Mouse (Mus musculus) embryonic facial prominence, embryonic 13.5 days (tissue): Measurements from ENCODE around the gene 1700122O11Rik. TPM values are rescaled to one million over a fixed set of nuclear protein-coding genes. Genes with fewer than 3 reads are reported as not detected.

Source experiments
- ATAC-seq: fragments of 200-750 bp; cut with Nextera tagmentation; 2 replicates; pipeline ENCODE4 v1.8.0; 2017; ENCODE audit warnings: low read depth; ENCODE audit not compliant: insufficient number of reproducible peaks, insufficient read depth, low FRiP score, low TSS enrichment
- H3K27ac ChIP-seq: fragments of 300-500 bp; sonication (generic); 2 replicates; pipeline ENCODE4 v1.5.1; 2015; ENCODE audit warnings: moderate library complexity, mild to moderate bottlenecking, inconsistent platforms
- H3K27me3 ChIP-seq: fragments of 300-500 bp; sonication (generic); 2 replicates; pipeline ENCODE4 v1.6.1; 2015; ENCODE audit warnings: mild to moderate bottlenecking, inconsistent platforms
- H3K36me3 ChIP-seq: fragments of 300-500 bp; sonication (generic); 2 replicates; pipeline ENCODE4 v1.6.1; 2015; ENCODE audit warnings: mild to moderate bottlenecking, inconsistent platforms
- H3K4me1 ChIP-seq: fragments of 300-500 bp; sonication (generic); 2 replicates; pipeline ENCODE4 v1.6.1; 2015; ENCODE audit warnings: inconsistent platforms
- H3K4me2 ChIP-seq: fragments of 300-500 bp; sonication (generic); 2 replicates; pipeline ENCODE4 v1.6.1; 2015; ENCODE audit warnings: moderate library complexity, mild to moderate bottlenecking, inconsistent platforms
- H3K4me3 ChIP-seq: fragments of 300-500 bp; sonication (generic); 2 replicates; pipeline ENCODE4 v1.5.1; 2015; ENCODE audit warnings: mild to moderate bottlenecking, inconsistent platforms
- H3K9ac ChIP-seq: fragments of 300-500 bp; sonication (generic); 2 replicates; pipeline ENCODE4 v1.6.1; 2015; ENCODE audit warnings: mild to moderate bottlenecking, inconsistent platforms
- H3K9me3 ChIP-seq: fragments of 300-500 bp; sonication (generic); 2 replicates; pipeline ENCODE4 v1.6.1; 2016; ENCODE audit warnings: inconsistent platforms
- WGBS: fragments of 180-500 bp; shearing (Covaris S2); methylation state at CpG from one replicate; pipeline ENCODE4 v1.1.7; 2015; ENCODE audit warnings: mixed read lengths; 5-methylcytosine and 5-hydroxymethylcytosine counted together
- polyA plus RNA-seq: library from polyadenylated mRNA; unstranded; fragments of >200 nt; fragmentation: Nextera tagmentation; extraction: Ambion mirVana; gene quantifications from 2 replicates; pipeline ENCODE4 v1.2.1, GENCODE M21; 2015

Gene 1700122O11Rik
- polyA plus RNA-seq, 1 experiment from 2014 or later, result not detected

DNA sequence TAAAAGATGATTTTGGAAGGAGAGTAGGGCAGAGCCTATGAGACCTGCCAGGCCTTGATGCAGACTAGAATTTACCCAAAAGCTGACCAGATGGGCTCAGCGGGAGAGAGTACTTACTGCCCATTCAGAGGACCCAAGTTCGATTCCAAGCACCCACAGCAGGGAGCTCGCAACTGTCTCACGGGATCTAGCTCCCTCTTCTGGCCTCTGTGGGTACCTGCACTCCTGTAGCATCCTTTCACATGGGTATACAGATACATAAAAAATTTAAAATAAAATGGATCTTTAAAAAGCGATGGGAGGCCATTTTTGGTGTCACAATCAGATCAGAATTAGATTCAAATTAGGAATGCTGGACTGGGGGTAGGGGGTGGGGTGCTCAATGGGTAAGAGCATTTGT lies 11.1 kb downstream of the 1700122O11Rik start:
- WGBS, result 90% methylated on average over 5 of the region's 5 CpGs
- Histone ChIP-seq H3K4me3 (no peak overlapping the region), H3K9me3 (no peaks in the 10 kb centered on the region), H3K4me1 (peaks cover 66% of the 10 kb centered on the region), H3K9ac (no peak overlapping the region), H3K4me2 (no peak overlapping the region), H3K27me3 (peaks cover 2% of the 10 kb centered on the region; the same call in 1 of the 2 replicates), H3K36me3 (no peaks in the 10 kb centered on the region), H3K27ac (no peak overlapping the region)
- ATAC-seq, result no peak

GRCm38 (mm10) chr17:48024045-48024444 lies 14.0 kb downstream of the 1700122O11Rik start:
- Histone ChIP-seq H3K9ac (peak overlapping the region; percentile 32; the same call in 1 of the 2 replicates), H3K4me1 (peaks cover 37% of the 10 kb centered on the region), H3K4me3 (no peak overlapping the region), H3K9me3 (no peaks in the 10 kb centered on the region), H3K36me3 (no peaks in the 10 kb centered on the region), H3K4me2 (no peak overlapping the region), H3K27me3 (peaks cover 11% of the 10 kb centered on the region), H3K27ac (no peak overlapping the region)
- no peak for ATAC-seq
- WGBS, result 48% methylated on average over 8 of the region's 8 CpGs

DNA sequence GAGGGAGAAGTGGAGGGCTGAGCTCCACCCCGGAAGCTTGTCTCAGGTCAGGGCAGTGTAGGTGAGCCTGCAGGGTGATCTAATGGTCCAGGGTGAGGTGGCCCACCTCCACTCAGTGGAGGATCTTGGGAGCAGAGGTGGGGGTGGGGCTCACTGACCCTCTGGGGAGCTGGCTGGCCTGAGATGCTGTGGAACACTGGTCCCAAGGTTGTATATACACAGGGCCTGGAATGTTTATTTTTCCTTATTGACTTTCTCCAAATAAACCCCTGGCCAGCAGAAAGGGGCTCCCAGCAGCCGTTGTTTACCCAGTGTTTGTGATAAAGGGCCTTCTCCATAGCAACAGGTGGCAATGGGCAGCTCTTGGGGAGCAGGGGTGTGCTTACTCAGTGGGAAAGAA lies 18.5 kb downstream of the 1700122O11Rik start:
- WGBS, result 49% methylated on average over 2 of the region's 2 CpGs

DNA sequence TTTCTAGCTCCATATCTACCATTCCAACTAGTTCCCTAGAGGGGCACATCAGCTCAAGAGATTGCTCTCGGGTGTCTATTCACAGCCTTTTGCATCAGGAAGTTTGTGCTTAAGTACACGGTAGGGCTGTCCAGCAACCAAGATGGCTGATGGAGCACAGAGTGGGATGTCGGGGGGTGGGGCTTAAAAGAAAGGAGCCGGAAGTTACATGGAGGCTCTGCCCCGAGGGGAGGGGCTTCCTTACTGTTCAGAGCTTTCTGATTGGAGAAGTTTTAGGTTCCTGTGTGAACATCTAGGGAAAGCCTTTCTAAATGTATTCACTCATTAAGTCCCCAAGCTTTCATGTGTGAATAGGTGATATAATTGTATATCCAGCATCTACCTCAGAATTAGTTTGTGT lies 21.5 kb downstream of the 1700122O11Rik start:
- no peak overlapping the region for H3K4me3 ChIP-seq
- peaks cover 12% of the 10 kb centered on the region for H3K27me3 ChIP-seq
- no peak overlapping the region for H3K27ac ChIP-seq
- H3K36me3 ChIP-seq, result no peaks in the 10 kb centered on the region
- no peak for ATAC-seq
- H3K9me3 ChIP-seq, result no peaks in the 10 kb centered on the region
- no peak overlapping the region for H3K4me2 ChIP-seq
- peaks cover 7% of the 10 kb centered on the region for H3K4me1 ChIP-seq
- H3K9ac ChIP-seq, result no peak overlapping the region
- 80% methylated on average over 5 of the region's 5 CpGs for WGBS

More for the DNA sequence above, 18.5 kb downstream of the 1700122O11Rik start:
- H3K27me3 ChIP-seq, result peaks cover 19% of the 10 kb centered on the region
- no peaks in the 10 kb centered on the region for H3K9me3 ChIP-seq
- no peak overlapping the region for H3K4me2 ChIP-seq
- peaks cover 17% of the 10 kb centered on the region for H3K4me1 ChIP-seq
- H3K4me3 ChIP-seq, result no peak overlapping the region
- no peak overlapping the region for H3K9ac ChIP-seq
- no peaks in the 10 kb centered on the region for H3K36me3 ChIP-seq
- no peak overlapping the region for H3K27ac ChIP-seq
- ATAC-seq, result no peak

DNA sequence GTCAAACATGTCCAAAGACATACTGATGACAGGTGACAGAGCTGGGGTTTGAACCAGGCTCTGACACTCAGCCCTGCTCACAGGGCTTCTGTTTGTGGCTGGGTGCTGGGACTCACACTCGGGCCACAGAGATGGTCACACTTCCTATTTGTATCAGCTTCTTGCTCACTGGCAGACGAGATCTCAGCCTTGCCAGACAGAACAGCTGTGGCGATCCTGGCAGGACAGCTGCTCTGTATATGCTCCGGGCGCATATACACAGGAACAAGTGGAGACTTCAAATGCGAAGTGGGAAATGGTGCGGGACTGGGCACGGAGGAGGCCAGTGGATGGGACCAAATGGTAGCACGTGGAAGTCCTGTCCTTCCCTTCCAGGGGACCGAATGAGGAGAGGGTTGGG lies 25.5 kb downstream of the 1700122O11Rik start:
- WGBS, result 62% methylated on average over 10 of the region's 10 CpGs
- H3K4me2 ChIP-seq, result no peak overlapping the region
- H3K9ac ChIP-seq, result no peak overlapping the region
- H3K4me3 ChIP-seq, result no peak overlapping the region
- H3K4me1 ChIP-seq, result peaks cover 15% of the 10 kb centered on the region
- no peak overlapping the region for H3K27ac ChIP-seq
- no peaks in the 10 kb centered on the region for H3K27me3 ChIP-seq
- no peaks in the 10 kb centered on the region for H3K36me3 ChIP-seq
- no peaks in the 10 kb centered on the region for H3K9me3 ChIP-seq
- no peak for ATAC-seq

DNA sequence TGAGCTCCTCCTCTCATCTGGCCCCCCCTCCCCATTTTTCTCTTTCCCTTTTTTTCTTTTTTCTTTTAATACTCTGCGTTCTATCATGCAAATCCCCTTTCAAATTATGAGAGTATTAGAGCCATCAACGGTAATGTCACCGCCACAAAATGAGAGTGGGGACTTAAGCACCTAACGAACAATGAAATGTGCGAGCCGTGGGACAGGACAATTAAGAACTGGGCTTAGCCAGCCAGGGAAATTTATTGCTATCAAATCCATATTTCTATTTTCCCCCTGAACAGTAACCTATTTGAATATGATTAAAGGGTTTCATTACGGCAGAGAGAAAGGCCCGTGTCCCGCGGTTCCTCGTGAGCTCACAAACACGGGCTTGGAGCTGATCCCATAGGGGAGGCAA lies 27.0 kb downstream of the 1700122O11Rik start:
- H3K9ac ChIP-seq, result no peak overlapping the region
- no peak overlapping the region for H3K27ac ChIP-seq
- no peaks in the 10 kb centered on the region for H3K27me3 ChIP-seq
- H3K36me3 ChIP-seq, result no peaks in the 10 kb centered on the region
- no peak overlapping the region for H3K4me3 ChIP-seq
- 83% methylated on average over 12 of the region's 12 CpGs for WGBS
- no peaks in the 10 kb centered on the region for H3K9me3 ChIP-seq
- H3K4me2 ChIP-seq, result no peak overlapping the region
- H3K4me1 ChIP-seq, result peaks cover 17% of the 10 kb centered on the region
- ATAC-seq, result no peak

DNA sequence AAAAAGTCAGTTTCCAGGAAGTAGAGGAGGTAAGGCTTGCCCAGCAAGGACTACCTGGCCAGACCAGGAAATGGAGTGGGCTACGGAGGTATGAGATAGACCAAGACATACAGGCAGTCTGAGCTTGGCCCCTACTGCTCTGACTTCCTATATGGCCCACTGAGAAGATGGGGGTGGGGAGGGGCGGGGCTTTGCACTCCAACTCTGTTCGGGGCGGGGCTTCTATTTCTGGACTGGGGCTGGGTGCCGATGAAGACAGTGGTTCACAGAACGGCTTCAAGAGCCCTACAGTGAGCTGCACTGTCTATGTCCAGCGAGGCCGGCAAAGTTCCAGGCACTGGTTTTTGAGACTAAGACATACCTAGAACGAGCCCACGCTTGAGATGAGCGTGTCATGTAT lies 27.8 kb downstream of the 1700122O11Rik start:
- Histone ChIP-seq H3K27ac (no peak overlapping the region), H3K4me3 (no peak overlapping the region), H3K9ac (no peak overlapping the region), H3K36me3 (no peaks in the 10 kb centered on the region), H3K27me3 (no peaks in the 10 kb centered on the region), H3K4me2 (no peak overlapping the region), H3K4me1 (peaks cover 21% of the 10 kb centered on the region), H3K9me3 (no peaks in the 10 kb centered on the region)
- peak; percentile 44; the same call in 1 of the 2 replicates for ATAC-seq
- 75% methylated on average over 11 of the region's 11 CpGs for WGBS

- no peak for ATAC-seq
- H3K4me2 ChIP-seq, result no peak overlapping the region
- no peak overlapping the region for H3K9ac ChIP-seq
- H3K27ac ChIP-seq, result no peak overlapping the region
- no peaks in the 10 kb centered on the region for H3K9me3 ChIP-seq
- peaks cover 32% of the 10 kb centered on the region for H3K4me1 ChIP-seq
- H3K27me3 ChIP-seq, result no peaks in the 10 kb centered on the region
- WGBS, result 50% methylated on average over 4 of the region's 4 CpGs
- no peak overlapping the region for H3K4me3 ChIP-seq
- no peaks in the 10 kb centered on the region for H3K36me3 ChIP-seq
These were observed 32.3 kb downstream of the 1700122O11Rik start for GRCm38 (mm10) chr17:48005816-48006215.

DNA sequence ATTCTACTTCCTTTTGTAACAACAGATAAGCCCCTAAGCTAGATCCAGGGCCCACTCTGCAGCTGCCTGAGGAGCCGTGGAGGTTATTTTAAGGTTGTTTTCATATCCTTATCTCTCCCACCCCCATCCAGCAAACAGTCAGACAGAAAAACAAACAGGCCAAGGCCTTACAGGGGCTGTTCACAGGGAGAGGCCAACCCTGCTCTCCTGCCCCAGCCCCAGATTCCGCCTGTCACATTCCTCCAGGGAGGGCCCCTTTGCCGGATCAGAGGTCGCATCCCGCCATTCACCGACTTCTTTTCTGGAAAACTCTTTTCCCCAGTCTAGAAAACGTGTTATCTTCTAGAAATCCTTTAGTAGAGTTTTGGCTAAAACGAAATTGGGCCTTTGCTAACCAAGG lies 33.0 kb downstream of the 1700122O11Rik start:
- H3K9me3 ChIP-seq, result no peaks in the 10 kb centered on the region
- H3K9ac ChIP-seq, result no peak overlapping the region
- H3K27ac ChIP-seq, result peak overlapping the region; percentile 12; the same call in 1 of the 2 replicates
- H3K4me2 ChIP-seq, result no peak overlapping the region
- WGBS, result 35% methylated on average over 8 of the region's 8 CpGs
- H3K4me1 ChIP-seq, result peaks cover 37% of the 10 kb centered on the region
- no peaks in the 10 kb centered on the region for H3K36me3 ChIP-seq
- no peaks in the 10 kb centered on the region for H3K27me3 ChIP-seq
- no peak for ATAC-seq
- no peak overlapping the region for H3K4me3 ChIP-seq

GRCm38 (mm10) chr17:48004619-48005018 lies 33.5 kb downstream of the 1700122O11Rik start:
- no peak overlapping the region for H3K4me2 ChIP-seq
- no peaks in the 10 kb centered on the region for H3K27me3 ChIP-seq
- H3K4me3 ChIP-seq, result no peak overlapping the region
- no peaks in the 10 kb centered on the region for H3K36me3 ChIP-seq
- peaks cover 41% of the 10 kb centered on the region for H3K4me1 ChIP-seq
- H3K9me3 ChIP-seq, result no peaks in the 10 kb centered on the region
- WGBS, result 70% methylated on average over 9 of the region's 9 CpGs
- ATAC-seq, result no peak
- no peak overlapping the region for H3K9ac ChIP-seq
- no peak overlapping the region for H3K27ac ChIP-seq

GRCm38 (mm10) chr17:48002486-48002885 lies 35.6 kb downstream of the 1700122O11Rik start:
- peak overlapping the region; percentile 83 for H3K27ac ChIP-seq
- peaks cover 42% of the 10 kb centered on the region for H3K4me1 ChIP-seq
- peak overlapping the region; percentile 61; the same call in 1 of the 2 replicates for H3K9ac ChIP-seq
- WGBS, result 48% methylated on average over 4 of the region's 4 CpGs
- H3K9me3 ChIP-seq, result no peaks in the 10 kb centered on the region
- H3K4me3 ChIP-seq, result peak overlapping the region; percentile 40
- no peak for ATAC-seq
- no peaks in the 10 kb centered on the region for H3K27me3 ChIP-seq
- H3K36me3 ChIP-seq, result no peaks in the 10 kb centered on the region
- H3K4me2 ChIP-seq, result peak overlapping the region; percentile 70

- peaks cover 42% of the 10 kb centered on the region for H3K4me1 ChIP-seq
- WGBS, result 2% methylated on average over 21 of the region's 21 CpGs
- H3K36me3 ChIP-seq, result no peaks in the 10 kb centered on the region
- no peaks in the 10 kb centered on the region for H3K9me3 ChIP-seq
- H3K27ac ChIP-seq, result peak overlapping the region; percentile 83
- H3K4me2 ChIP-seq, result peak overlapping the region; percentile 70
- ATAC-seq, result peak; percentile 84
- H3K9ac ChIP-seq, result peak overlapping the region; percentile 61
- H3K4me3 ChIP-seq, result peak overlapping the region; percentile 40
- no peaks in the 10 kb centered on the region for H3K27me3 ChIP-seq
These were observed 36.3 kb downstream of the 1700122O11Rik start for GRCm38 (mm10) chr17:48001586-48002361.
